Mouse (Mus musculus) T-cell, adult 2 months (primary cell): ENCODE measurements around the gene Cd164l2.
A peak's percentile ranks its signal among the peaks of the same experiment; 100 is the strongest.

Experiments used
- DNase-seq: peaks from one replicate; pipeline ENCODE4 v3.0.0; 2022; ENCODE audit warnings: low spot score

The Cd164l2 gene

GRCm38 (mm10) chr4:133211751-133212561, at the start of gene Cd164l2, which contains the start of gene Gpr3:
Gene Cd164l2 (plus strand): TSS chr4:133212131.
Gene Gpr3 (minus strand): TSS chr4:133212536.
- no peak for DNase-seq

DNA sequence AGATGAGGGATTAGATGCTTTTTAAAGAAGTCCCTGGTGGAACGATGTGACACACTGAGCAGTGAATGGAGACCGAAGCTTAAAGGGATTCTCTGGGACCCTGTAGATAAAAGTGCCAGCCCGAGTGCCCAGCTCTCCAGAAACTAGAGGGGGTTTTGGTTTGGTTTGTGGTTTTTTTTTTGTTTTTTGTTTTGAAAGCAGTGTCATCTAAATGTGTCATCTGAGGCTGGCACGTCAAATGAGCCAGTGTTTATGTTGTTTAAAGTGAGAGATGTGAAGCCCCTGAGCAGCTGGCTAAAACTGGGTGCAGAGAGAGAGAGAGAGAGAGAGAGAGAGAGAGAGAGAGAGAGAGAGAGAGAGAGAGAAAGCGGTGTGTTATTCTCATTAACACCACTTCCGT, 49.7 kb upstream of the Cd164l2 start:
- DNase-seq = peak; percentile 67

DNA sequence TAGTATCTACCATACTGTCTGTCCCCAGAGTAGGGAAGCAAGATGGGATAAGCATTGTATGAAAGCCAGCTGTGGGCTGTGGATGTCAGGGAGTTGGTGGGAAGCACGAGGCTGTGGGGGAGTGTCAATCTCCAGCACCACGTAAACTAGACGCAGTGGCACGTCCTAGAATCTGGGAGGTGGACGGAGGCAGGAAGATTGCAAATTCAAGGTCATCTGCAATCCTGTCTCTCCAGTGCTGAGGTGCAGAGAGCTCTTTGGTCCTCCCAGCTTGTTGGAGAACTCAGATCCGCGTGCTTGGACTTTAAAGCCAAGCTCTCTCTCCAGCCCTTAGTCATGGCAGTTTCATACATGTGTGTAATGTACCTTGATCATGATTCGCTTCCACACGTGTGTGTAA, 45.2 kb upstream of the Cd164l2 start:
- DNase-seq = no peak

DNA sequence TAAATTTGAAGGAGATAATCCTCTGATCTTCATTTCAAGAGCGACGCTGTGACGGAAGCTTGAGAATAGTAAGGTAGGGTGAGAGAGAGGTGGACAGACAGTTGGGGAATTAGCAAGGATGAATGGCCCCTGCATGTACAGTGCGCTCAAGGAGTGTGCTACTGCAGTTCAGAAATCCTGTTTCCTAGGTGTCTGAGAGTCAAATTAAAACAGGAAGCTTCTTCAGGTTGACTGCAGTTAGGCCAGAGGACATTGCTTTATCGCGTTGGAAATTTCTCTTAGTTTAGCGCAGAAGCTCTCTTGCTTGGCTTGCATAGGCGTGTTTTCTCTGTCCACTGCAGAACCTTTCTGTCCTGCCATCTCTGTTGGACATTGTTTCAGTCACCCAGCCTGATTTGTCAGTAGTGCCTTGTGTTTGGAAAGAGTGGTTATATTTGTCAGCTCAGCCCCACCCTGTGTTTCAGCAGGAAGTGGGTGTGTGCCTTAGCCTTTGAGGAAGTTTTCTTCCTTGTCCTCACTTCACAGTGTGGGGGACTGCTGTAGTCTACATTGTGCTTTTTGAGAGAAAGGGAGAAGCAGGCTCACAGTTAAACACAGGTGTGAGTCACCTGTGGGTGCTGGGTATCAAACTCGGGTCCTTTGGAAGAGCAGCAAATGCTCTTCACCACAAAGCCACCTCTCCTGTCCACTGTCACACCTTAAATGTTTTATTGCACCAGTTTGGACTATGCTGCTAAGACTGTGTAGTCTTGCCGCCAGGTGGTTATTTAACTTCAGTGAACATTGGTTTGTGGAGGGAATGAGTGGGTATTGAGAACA, 42.5 kb upstream of the Cd164l2 start:
- DNase-seq = peak; percentile 71

DNA sequence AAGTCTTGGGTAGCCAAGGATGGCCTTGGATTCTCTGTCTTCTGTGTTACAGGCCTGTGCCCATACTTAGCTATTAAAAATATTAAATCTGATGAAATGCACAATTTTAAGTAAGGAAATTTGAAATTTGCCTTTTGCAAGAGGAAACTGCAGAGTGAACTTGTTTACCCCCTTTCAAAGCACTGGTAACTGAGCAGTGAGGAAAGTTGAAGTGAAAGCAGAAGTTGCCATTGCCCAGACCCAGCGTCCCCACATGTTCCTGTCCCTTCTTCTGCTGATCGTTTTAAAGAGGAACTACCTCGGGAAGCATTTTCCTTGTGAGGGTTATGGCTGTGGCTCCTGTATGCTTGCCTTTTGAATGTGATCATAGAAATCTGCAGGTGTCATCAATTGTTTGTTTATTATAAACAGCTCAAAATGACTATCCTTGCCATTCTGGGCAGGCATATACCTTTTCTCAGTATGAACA, 41.8 kb upstream of the Cd164l2 start:
- DNase-seq = peak; percentile 19

- DNase-seq = no peak
These were observed 41.3 kb upstream of the Cd164l2 start for GRCm38 (mm10) chr4:133170616-133171015.

GRCm38 (mm10) chr4:133172451-133172850, 39.5 kb upstream of the Cd164l2 start:
- no peak for DNase-seq

DNA sequence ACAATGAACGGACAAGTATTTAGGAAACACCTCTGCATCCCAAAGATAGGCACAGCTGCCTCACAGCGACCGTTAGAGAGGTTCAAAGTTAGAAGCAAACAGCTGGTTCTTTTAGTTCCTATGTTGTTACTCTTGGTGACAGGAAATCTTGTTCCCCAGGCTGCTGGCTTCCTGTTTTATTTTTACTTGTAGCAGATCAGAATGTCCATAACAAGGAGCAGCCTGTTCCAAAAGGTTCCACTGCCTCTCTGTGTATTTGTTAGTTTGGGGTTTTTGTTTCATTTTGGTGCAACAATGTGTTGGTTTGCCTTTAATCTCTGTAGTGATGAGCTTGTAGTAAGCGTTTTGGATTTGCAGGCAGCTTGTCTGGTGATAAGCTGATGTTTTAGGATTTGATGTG, 37.6 kb upstream of the Cd164l2 start:
- peak; percentile 59 for DNase-seq

DNA sequence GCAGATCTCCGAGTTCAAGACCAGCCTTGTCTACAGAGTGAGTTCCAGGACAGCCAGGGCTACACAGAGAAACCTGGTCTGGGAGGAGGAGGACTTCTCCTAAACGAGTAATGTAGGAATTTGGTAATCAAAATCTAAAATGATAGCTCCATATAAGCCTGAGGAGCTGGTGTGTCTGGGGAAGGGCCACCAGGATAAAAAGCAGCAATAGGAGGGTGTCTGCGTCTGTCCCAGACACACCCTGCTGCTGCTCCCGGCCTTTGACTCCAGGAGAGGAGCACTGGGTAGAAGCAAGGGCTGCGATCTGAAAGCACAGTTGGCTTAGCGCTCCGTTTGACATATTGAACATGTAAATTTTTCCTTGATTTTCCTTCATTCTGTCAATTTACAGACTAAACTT, 36.7 kb upstream of the Cd164l2 start:
- DNase-seq = no peak

- DNase-seq = peak; percentile 47
These were observed 35.8 kb upstream of the Cd164l2 start for GRCm38 (mm10) chr4:133175998-133176760.

GRCm38 (mm10) chr4:133176761-133177403, 35.0 kb upstream of the Cd164l2 start:
- DNase-seq = no peak

GRCm38 (mm10) chr4:133178305-133178704, 33.6 kb upstream of the Cd164l2 start:
- DNase-seq = no peak

GRCm38 (mm10) chr4:133179258-133179657, 32.7 kb upstream of the Cd164l2 start:
- no peak for DNase-seq

GRCm38 (mm10) chr4:133182439-133183033, 29.4 kb upstream of the Cd164l2 start:
- peak; percentile 29 for DNase-seq

GRCm38 (mm10) chr4:133184031-133184897, 27.7 kb upstream of the Cd164l2 start:
- no peak for DNase-seq

DNA sequence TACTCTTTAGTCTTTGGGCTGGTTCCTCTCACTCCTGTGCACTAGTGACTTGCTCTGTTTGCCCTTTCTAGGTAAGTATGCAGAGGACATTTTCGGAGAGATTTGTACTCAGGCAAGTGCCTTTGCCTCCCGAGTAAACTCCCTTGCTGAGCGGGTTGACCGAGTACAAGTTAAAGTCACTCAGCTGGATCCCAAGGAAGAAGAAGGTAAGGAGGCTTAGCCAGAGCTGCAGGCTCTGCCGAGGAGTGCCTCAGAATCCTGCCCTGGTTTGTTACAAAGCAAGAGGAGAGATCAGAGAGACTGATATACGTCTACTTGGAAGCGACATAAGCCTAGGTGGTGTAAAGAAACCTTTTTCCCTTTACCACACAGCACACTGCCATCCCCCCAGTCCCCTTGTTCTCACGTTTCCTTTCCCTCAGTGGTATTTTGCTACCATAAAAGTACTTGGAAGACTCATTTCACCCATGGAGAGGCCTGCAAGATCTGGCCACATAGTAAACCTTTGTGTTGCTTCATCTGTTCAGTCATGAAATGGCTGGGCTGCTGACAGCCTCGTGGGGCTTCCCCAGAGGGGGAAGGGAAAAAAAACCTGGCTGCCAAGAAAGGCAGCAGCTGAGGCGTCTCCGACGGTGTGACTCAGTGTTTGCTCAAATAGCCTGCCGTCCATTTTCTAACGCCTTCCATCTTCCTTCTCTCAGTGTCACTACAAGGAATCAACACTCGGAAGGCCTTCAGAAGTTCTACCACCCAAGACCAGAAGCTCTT, 26.8 kb upstream of the Cd164l2 start:
- peak; percentile 76 for DNase-seq

DNA sequence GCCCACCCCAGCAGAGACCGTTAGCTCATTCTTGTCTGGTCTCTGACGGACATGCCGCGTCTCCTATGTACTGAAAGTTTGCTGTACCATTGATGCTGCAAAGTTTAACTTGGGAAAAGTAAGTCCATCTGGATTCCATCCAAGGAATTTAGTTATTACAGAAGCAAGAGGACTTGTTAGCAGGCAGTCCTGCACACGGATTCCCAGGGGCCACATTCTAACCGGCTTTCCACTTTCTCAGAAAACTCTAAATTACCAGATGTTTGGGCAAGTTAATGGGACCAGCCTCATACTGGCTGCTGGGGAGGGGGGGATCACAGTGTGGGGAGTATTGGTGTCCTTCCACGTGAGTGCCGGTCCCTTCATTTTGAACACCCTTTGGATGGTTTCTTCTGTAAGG, 26.0 kb upstream of the Cd164l2 start:
- DNase-seq = no peak

GRCm38 (mm10) chr4:133186856-133187255, 25.1 kb upstream of the Cd164l2 start:
- DNase-seq = no peak

DNA sequence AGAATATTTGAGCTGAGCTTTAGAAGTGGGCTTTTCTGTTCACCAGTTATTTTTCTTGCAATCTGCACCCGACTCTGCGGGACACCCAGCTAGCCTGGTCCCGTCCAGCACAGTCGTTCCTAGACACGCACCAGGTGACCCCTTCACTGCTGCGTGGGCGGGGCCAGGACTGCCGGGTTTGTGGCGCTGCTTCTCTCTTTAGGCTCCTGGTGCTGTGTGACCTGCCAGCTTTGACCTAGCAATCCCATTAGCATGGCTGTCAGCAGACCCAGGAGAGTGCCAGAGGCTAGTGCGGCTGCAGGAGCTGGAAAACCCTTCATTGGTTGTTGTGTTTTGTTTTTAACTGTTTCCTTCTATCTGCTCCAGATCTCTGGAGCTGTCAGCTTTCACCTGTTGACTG, 22.5 kb upstream of the Cd164l2 start:
- DNase-seq = no peak

GRCm38 (mm10) chr4:133194482-133194881, 17.4 kb upstream of the Cd164l2 start:
- no peak for DNase-seq
